Mouse (Mus musculus) neural tube, embryonic 13.5 days (tissue): ENCODE data around the gene Sprr1a. TPM values are rescaled to one million over a fixed set of nuclear protein-coding genes. Genes with fewer than 3 reads are reported as not detected.

Source experiments
- ATAC-seq: fragments of 200-750 bp; cut with Nextera tagmentation; 2 replicates; pipeline ENCODE4 v1.8.0; 2017; ENCODE audit warnings: low read depth, mild to moderate bottlenecking, moderate TSS enrichment, moderate library complexity
- H3K27ac ChIP-seq: fragments of 300-500 bp; sonication (generic); replicated peaks from 2 replicates; pipeline ENCODE4 v1.5.1; 2015; ENCODE audit warnings: moderate library complexity, mild to moderate bottlenecking, inconsistent platforms
- H3K27me3 ChIP-seq: fragments of 300-500 bp; sonication (generic); 2 replicates; pipeline ENCODE4 v1.6.1; 2015; ENCODE audit warnings: mild to moderate bottlenecking, inconsistent platforms
- H3K36me3 ChIP-seq: fragments of 300-500 bp; sonication (generic); 2 replicates; pipeline ENCODE4 v1.6.1; 2015; ENCODE audit warnings: mild to moderate bottlenecking, inconsistent platforms
- H3K4me1 ChIP-seq: fragments of 300-500 bp; sonication (generic); replicated peaks from 2 replicates; pipeline ENCODE4 v1.6.1; 2015; ENCODE audit warnings: inconsistent platforms
- H3K4me2 ChIP-seq: fragments of 300-500 bp; sonication (generic); 2 replicates; pipeline ENCODE4 v1.6.1; 2015; ENCODE audit warnings: inconsistent platforms, mild to moderate bottlenecking, moderate library complexity
- H3K4me3 ChIP-seq: fragments of 300-500 bp; sonication (generic); 2 replicates; pipeline ENCODE4 v1.5.1; 2015; ENCODE audit warnings: mild to moderate bottlenecking, inconsistent platforms
- H3K9ac ChIP-seq: fragments of 300-500 bp; sonication (generic); 2 replicates; pipeline ENCODE4 v1.6.1; 2015; ENCODE audit warnings: moderate library complexity, mild to moderate bottlenecking, inconsistent platforms
- H3K9me3 ChIP-seq: fragments of 300-500 bp; sonication (generic); 2 replicates; pipeline ENCODE4 v1.6.1; 2016; ENCODE audit warnings: inconsistent platforms
- WGBS: fragments of 180-500 bp; shearing (Covaris S2); methylation state at CpG from one replicate; pipeline ENCODE4 v1.1.7; 2015; 5-methylcytosine and 5-hydroxymethylcytosine counted together
- polyA plus RNA-seq: library from polyadenylated mRNA; unstranded; fragments of >200 nt; fragmentation: Nextera tagmentation; extraction: Ambion mirVana; gene quantifications from 2 replicates; pipeline ENCODE4 v1.2.1, GENCODE M21; 2015

Gene Sprr1a
- polyA plus RNA-seq, 1 experiment from 2014 or later = not detected

GRCm38 (mm10) chr3:92455151-92455550 is 30.5 kb downstream of the Sprr1a start:
- no peak overlapping the region for H3K27ac ChIP-seq
- H3K9ac ChIP-seq = no peak overlapping the region
- no peaks in the 10 kb centered on the region for H3K4me1 ChIP-seq
- no peak overlapping the region for H3K4me3 ChIP-seq
- H3K36me3 ChIP-seq = no peaks in the 10 kb centered on the region
- ATAC-seq = no peak
- H3K27me3 ChIP-seq = no peaks in the 10 kb centered on the region
- WGBS = 87% methylated on average over 5 of the region's 5 CpGs
- no peaks in the 10 kb centered on the region for H3K9me3 ChIP-seq
- H3K4me2 ChIP-seq = no peak overlapping the region

- H3K9ac ChIP-seq = no peak overlapping the region
- H3K36me3 ChIP-seq = no peaks in the 10 kb centered on the region
- no peak overlapping the region for H3K27ac ChIP-seq
- WGBS = 89% methylated on average over 3 of the region's 3 CpGs
- no peak overlapping the region for H3K4me3 ChIP-seq
- no peak for ATAC-seq
- H3K9me3 ChIP-seq = no peaks in the 10 kb centered on the region
- H3K4me2 ChIP-seq = no peak overlapping the region
- H3K27me3 ChIP-seq = no peaks in the 10 kb centered on the region
- no peaks in the 10 kb centered on the region for H3K4me1 ChIP-seq
These were observed 45.5 kb downstream of the Sprr1a start for GRCm38 (mm10) chr3:92440177-92440576.

GRCm38 (mm10) chr3:92438689-92439088 is 47.0 kb downstream of the Sprr1a start, which contains the start of gene Sprr1b:
Gene Sprr1b (minus strand): TSS chr3:92438789.
- no peaks in the 10 kb centered on the region for H3K36me3 ChIP-seq
- no peaks in the 10 kb centered on the region for H3K27me3 ChIP-seq
- H3K4me1 ChIP-seq = no peaks in the 10 kb centered on the region
- H3K9ac ChIP-seq = no peak within 1 kb of the TSS
- no peak within 1 kb of the TSS for H3K27ac ChIP-seq
- H3K4me2 ChIP-seq = no peak within 1 kb of the TSS
- 92% methylated on average over 3 of the region's 3 CpGs for WGBS
- no peaks in the 10 kb centered on the region for H3K9me3 ChIP-seq
- H3K4me3 ChIP-seq = no peak within 1 kb of the TSS
- ATAC-seq = no peak

Other genes starting within 250 kb of the Sprr1a start
- not detected in 2 replicates for gene Sprr2a3, start 200.5 kb downstream of the Sprr1a start, polyA plus RNA-seq
- not detected in 2 replicates for gene Sprr2b, start 169.3 kb downstream of the Sprr1a start, polyA plus RNA-seq
- not detected in 2 replicates for gene Sprr2d, start 146.8 kb downstream of the Sprr1a start, polyA plus RNA-seq
- gene Sprr2e, start 133.8 kb downstream of the Sprr1a start, polyA plus RNA-seq = not detected in 2 replicates
- not detected in 2 replicates for gene Sprr2f, start 120.7 kb downstream of the Sprr1a start, polyA plus RNA-seq
- not detected in 2 replicates for gene Sprr2h, start 100.2 kb downstream of the Sprr1a start, polyA plus RNA-seq
- gene Sprr2i, start 77.9 kb downstream of the Sprr1a start, polyA plus RNA-seq = not detected in 2 replicates
- gene Sprr2j-ps, start 67.8 kb downstream of the Sprr1a start, polyA plus RNA-seq = not detected in 2 replicates
- gene Gm9774, start 56.5 kb downstream of the Sprr1a start, polyA plus RNA-seq = 9.7 and 14.2 TPM in 2 replicates
- not detected in 2 replicates for gene Sprr2k, start 53.3 kb downstream of the Sprr1a start, polyA plus RNA-seq
- not detected in 2 replicates for gene Sprr1b, start 47.1 kb downstream of the Sprr1a start, polyA plus RNA-seq
- not detected in 2 replicates for gene Sprr3, start 27.2 kb downstream of the Sprr1a start, polyA plus RNA-seq
- not detected in 2 replicates for gene Sprr4, start 14.6 kb upstream of the Sprr1a start, polyA plus RNA-seq
- gene 2310046K23Rik, start 48.6 kb upstream of the Sprr1a start, polyA plus RNA-seq = not detected in 2 replicates
- not detected in 2 replicates for gene Ivl, start 87.8 kb upstream of the Sprr1a start, polyA plus RNA-seq
- gene Smcp, start 103.1 kb upstream of the Sprr1a start, polyA plus RNA-seq = not detected in 2 replicates
- gene 2210017I01Rik, start 121.6 kb upstream of the Sprr1a start, polyA plus RNA-seq = not detected in 2 replicates
- gene Lce6a, start 135.8 kb upstream of the Sprr1a start, polyA plus RNA-seq = not detected in 2 replicates
- not detected in 2 replicates for gene Lce1a1, start 162.4 kb upstream of the Sprr1a start, polyA plus RNA-seq
- gene Lce1b, start 171.0 kb upstream of the Sprr1a start, polyA plus RNA-seq = not detected in 2 replicates
- gene Lce1a2, start 184.4 kb upstream of the Sprr1a start, polyA plus RNA-seq = not detected in 2 replicates
- not detected in 2 replicates for gene Lce1c, start 193.4 kb upstream of the Sprr1a start, polyA plus RNA-seq
- not detected in 2 replicates for gene Lce1d, start 201.3 kb upstream of the Sprr1a start, polyA plus RNA-seq
- not detected in 2 replicates for gene Lce1e, start 223.2 kb upstream of the Sprr1a start, polyA plus RNA-seq
- gene Lce1f, start 234.5 kb upstream of the Sprr1a start, polyA plus RNA-seq = not detected in 2 replicates